Mouse (Mus musculus): Measurements from ENCODE around the gene 4931428F04Rik.

The 4931428F04Rik gene

GRCm38 (mm10) chr8:105288231-105288630 lies 1.4 kb downstream of the 4931428F04Rik start:
- DNase-seq (ENCODE audit: low spot score in 2 of 2): no peak

GRCm38 (mm10) chr8:105286907-105287306 lies 2.8 kb downstream of the 4931428F04Rik start:
- no peak for DNase-seq (ENCODE audit: low spot score in 2 of 2)

- DNase-seq (ENCODE audit: low spot score in 2 of 2): no peak
Measured at GRCm38 (mm10) chr8:105285514-105285913, 4.2 kb downstream of the 4931428F04Rik start.

- DNase-seq (ENCODE audit: low spot score in 2 of 2): no peak
Measured at GRCm38 (mm10) chr8:105283074-105283473, 6.6 kb downstream of the 4931428F04Rik start.

- no peak for DNase-seq (ENCODE audit: low spot score in 2 of 2)
Measured at GRCm38 (mm10) chr8:105282239-105282638, 7.4 kb downstream of the 4931428F04Rik start.

- no peak for DNase-seq (ENCODE audit: low spot score in 2 of 2)
Measured at GRCm38 (mm10) chr8:105281821-105282220, 7.8 kb downstream of the 4931428F04Rik start.

GRCm38 (mm10) chr8:105280567-105280966 lies 9.1 kb downstream of the 4931428F04Rik start:
- no peak for DNase-seq (ENCODE audit: low spot score in 2 of 2)

GRCm38 (mm10) chr8:105278911-105279334 lies 10.7 kb downstream of the 4931428F04Rik start:
- peak; percentile 82 to 83 for DNase-seq (ENCODE audit: low spot score in 2 of 2)

GRCm38 (mm10) chr8:105276292-105277120 lies 13.2 kb downstream of the 4931428F04Rik start:
- DNase-seq (ENCODE audit: low spot score in 2 of 2): no peak

GRCm38 (mm10) chr8:105275840-105276239 lies 13.8 kb downstream of the 4931428F04Rik start, which contains the start of gene Nol3:
Gene Nol3 (plus strand): TSS chr8:105276140.
- DNase-seq (ENCODE audit: low spot score in 2 of 2): no peak

- DNase-seq (ENCODE audit: low spot score in 2 of 2): no peak
Measured at GRCm38 (mm10) chr8:105275387-105275786, 14.3 kb downstream of the 4931428F04Rik start.

- no peak for DNase-seq (ENCODE audit: low spot score in 2 of 2)
Measured at GRCm38 (mm10) chr8:105270916-105271186, 18.8 kb downstream of the 4931428F04Rik start.

- no peak for DNase-seq (ENCODE audit: low spot score in 2 of 2)
Measured at GRCm38 (mm10) chr8:105270101-105270915, 19.4 kb downstream of the 4931428F04Rik start.

GRCm38 (mm10) chr8:105269461-105269947 lies 20.2 kb downstream of the 4931428F04Rik start, which contains the start of gene Hsf4:
Gene Hsf4 (plus strand): TSS chr8:105269801.
- DNase-seq (ENCODE audit: low spot score in 2 of 2): no peak

- no peak for DNase-seq (ENCODE audit: low spot score in 2 of 2)
Measured at GRCm38 (mm10) chr8:105269075-105269458, 20.6 kb downstream of the 4931428F04Rik start.

- DNase-seq (ENCODE audit: low spot score in 2 of 2): peak; percentile 85 to 88
Measured at GRCm38 (mm10) chr8:105268342-105269074, 21.2 kb downstream of the 4931428F04Rik start.

- DNase-seq (ENCODE audit: low spot score in 2 of 2): no peak
Measured at GRCm38 (mm10) chr8:105266775-105267174, 22.9 kb downstream of the 4931428F04Rik start.

GRCm38 (mm10) chr8:105265128-105265527 lies 24.5 kb downstream of the 4931428F04Rik start:
- no peak for DNase-seq (ENCODE audit: low spot score in 2 of 2)

- no peak for DNase-seq (ENCODE audit: low spot score in 2 of 2)
Measured at GRCm38 (mm10) chr8:105264024-105264982, 25.4 kb downstream of the 4931428F04Rik start, which contains the start of the genes Tradd and Fbxl8. Gene Tradd (minus strand): TSS chr8:105264609. Gene Fbxl8 (plus strand): TSS chr8:105264648.

- no peak for DNase-seq (ENCODE audit: low spot score in 2 of 2)
Measured at GRCm38 (mm10) chr8:105263244-105263912, 26.3 kb downstream of the 4931428F04Rik start.
